Mouse (Mus musculus): Measurements from ENCODE around the gene Ehhadh. TPM values are rescaled to one million over a fixed set of nuclear protein-coding genes. Genes with fewer than 3 reads are reported as not detected.
"Not testable (repeated sequence)": the region's sequence is repeated elsewhere in the genome, so short reads cannot be mapped to it uniquely, and the experiment has no call there.

Ehhadh gene
- polyA plus RNA-seq, 1 experiment from 2014 or later, result 2.5 TPM

DNA sequence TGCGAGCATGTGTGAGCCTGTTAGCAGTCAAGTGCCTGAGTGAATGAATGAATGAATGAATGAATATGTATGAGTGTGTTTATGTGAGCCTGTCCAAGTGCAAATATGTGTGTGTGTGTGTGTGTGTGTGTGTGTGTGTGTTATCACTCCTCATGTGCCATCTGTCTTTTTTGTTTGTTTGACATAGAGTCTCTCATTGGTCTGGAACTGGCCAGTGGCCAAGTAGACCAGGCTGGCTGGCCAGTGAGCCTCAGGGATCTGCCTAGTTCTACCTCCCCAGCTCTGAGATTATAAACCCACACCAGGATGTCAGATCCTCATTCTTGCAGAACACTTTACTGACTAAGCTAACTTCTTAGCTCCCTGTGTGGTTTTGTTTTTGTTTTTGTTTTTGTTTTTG is 16.7 kb upstream of the Ehhadh start:
- 94% methylated on average over 1 of the region's 1 CpGs for WGBS
- TF ChIP-seq CTCF (IDR thresholded peaks at IDR 0.05) (no peak), EP300 (IDR thresholded peaks at IDR 0.05) (no peak)
- H3K4me2 ChIP-seq (replicated peaks; ENCODE audit: low read depth, low read length), result no peak overlapping the region
- no peaks in the 10 kb centered on the region for H3K27me3 ChIP-seq (replicated peaks; ENCODE audit: insufficient read depth, low read length)
- no peaks in the 10 kb centered on the region for H3K9me3 ChIP-seq (ENCODE audit: low read length)
- H3K4me1 ChIP-seq (ENCODE audit: insufficient read depth, low read depth, low read length), result no peaks in the 10 kb centered on the region
- ATAC-seq, result no peak
- peaks cover 5% of the 10 kb centered on the region; the same call in 1 of the 2 replicates for H3K36me3 ChIP-seq (ENCODE audit: insufficient read depth, low read length)
- H3K9ac ChIP-seq (replicated peaks; ENCODE audit: low read depth), result no peak overlapping the region
- H3K4me3 ChIP-seq (ENCODE audit: low read depth, low read length), result no peak overlapping the region
- DNase-seq (ENCODE audit: low spot score), result no peak
- no peak overlapping the region for H3K27ac ChIP-seq (ENCODE audit: low read length)

DNA sequence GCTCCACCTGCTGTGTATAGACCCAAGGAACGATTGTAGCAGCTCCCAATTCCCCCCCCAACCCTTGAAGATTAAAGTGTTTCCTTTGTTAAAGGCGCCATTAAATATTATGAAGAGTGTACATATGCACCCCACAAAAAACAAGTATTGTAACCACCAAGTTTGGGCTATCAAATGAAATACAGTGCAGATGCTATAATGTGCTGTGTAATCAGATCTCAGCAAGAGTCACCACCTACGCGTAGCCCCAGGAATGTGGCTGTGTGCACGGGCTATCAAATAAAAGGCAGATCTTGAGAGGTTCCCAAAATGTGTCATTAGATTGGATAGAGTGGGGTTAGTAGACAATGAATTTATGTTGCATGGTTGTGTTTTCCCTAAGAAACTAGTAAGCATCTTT is 7.5 kb upstream of the Ehhadh start:
- Histone ChIP-seq H3K27ac (ENCODE audit: low read length) (no peak overlapping the region), H3K4me3 (ENCODE audit: low read depth, low read length) (peak overlapping the region; percentile 73), H3K27me3 (replicated peaks; ENCODE audit: insufficient read depth, low read length) (no peaks in the 10 kb centered on the region), H3K9ac (replicated peaks; ENCODE audit: low read depth) (no peak overlapping the region), H3K9me3 (ENCODE audit: low read length) (no peaks in the 10 kb centered on the region), H3K36me3 (ENCODE audit: insufficient read depth, low read length) (no peaks in the 10 kb centered on the region), H3K4me2 (replicated peaks; ENCODE audit: low read depth, low read length) (peak overlapping the region; percentile 87), H3K4me1 (ENCODE audit: insufficient read depth, low read depth, low read length) (no peaks in the 10 kb centered on the region)
- DNase-seq (ENCODE audit: low spot score), result no peak
- 18% methylated on average over 5 of the region's 5 CpGs for WGBS
- no peak for ATAC-seq
- TF ChIP-seq CTCF (IDR thresholded peaks at IDR 0.05), result no peak
- no peak for TF ChIP-seq EP300 (IDR thresholded peaks at IDR 0.05)

DNA sequence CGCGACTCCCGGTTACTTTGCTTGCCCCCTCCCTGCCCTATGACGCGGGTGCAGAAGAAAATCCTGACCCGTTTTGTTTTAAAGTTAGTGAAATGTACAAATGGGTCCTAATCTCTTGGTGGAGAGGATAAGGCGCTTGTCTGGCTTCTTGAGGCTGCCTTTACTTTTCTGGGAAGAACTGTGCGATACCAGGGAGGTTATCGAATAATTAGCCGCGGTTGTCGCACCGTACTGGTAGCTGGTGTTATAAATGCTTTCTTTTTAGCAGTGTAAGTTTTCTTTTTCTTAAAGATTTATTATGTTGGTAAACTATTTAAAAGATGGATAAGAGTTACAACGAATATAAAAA is 7.1 kb upstream of the Ehhadh start:
- H3K9me3 ChIP-seq (ENCODE audit: low read length), result no peaks in the 10 kb centered on the region
- peak overlapping the region; percentile 80 for H3K27ac ChIP-seq (ENCODE audit: low read length)
- DNase-seq (ENCODE audit: low spot score) (no peak), ATAC-seq (no peak)
- TF ChIP-seq EP300 (IDR thresholded peaks at IDR 0.05) (no peak), CTCF (IDR thresholded peaks at IDR 0.05) (no peak)
- peak overlapping the region; percentile 87 for H3K4me2 ChIP-seq (replicated peaks; ENCODE audit: low read depth, low read length)
- no peaks in the 10 kb centered on the region for H3K36me3 ChIP-seq (ENCODE audit: insufficient read depth, low read length)
- H3K4me3 ChIP-seq (ENCODE audit: low read depth, low read length), result peak overlapping the region; percentile 73
- 1% methylated on average over 14 of the region's 14 CpGs for WGBS
- H3K27me3 ChIP-seq (replicated peaks; ENCODE audit: insufficient read depth, low read length), result no peaks in the 10 kb centered on the region
- no peaks in the 10 kb centered on the region for H3K4me1 ChIP-seq (ENCODE audit: insufficient read depth, low read depth, low read length)
- H3K9ac ChIP-seq (replicated peaks; ENCODE audit: low read depth), result peak overlapping the region; percentile 71

DNA sequence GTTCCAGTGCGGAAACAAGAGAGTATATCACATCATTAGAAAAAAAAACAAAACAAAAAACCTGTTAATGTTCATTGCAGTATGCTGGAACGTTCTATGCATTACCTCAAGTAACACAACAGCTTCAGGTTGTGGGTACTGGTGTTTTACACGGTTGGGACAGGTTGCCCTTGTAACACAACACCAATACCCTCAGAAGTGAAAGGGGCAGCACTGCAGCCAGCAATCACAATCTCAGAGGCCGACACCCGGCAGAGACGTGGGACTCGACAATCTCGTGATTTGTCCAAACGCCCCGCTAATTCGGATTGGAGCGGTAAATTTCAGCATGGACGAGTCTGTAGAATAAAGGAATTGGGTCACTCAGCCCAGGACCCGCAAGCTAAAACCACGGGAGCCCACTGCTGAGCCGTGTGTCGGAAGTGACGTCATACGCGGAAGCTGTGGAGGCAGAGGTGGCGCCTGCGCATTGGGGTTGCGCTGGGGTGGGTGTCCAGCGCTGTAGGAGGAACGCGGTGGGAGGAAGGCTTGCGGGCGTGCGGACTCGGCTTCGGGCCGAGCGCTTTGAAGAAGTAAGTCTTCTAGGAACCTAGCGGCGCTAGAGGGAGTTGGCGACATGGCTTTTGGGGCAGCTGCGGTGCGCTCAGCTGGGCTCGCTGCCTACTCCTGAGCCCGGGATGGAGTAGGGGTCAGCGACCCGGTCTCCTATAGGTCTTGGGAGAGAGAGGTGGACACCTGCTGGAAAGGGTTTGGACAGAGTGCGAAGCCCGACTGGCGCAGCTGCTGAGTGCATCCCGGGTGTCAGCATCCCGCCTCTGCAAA is 6.5 kb upstream of the Ehhadh start, which contains the start of gene Map3k13:
Map3k13 (plus strand) TSS at position 472 of the 822 bp plus-strand sequence.
- H3K27me3 ChIP-seq (replicated peaks; ENCODE audit: insufficient read depth, low read length), result no peaks in the 10 kb centered on the region
- TF ChIP-seq CTCF (IDR thresholded peaks at IDR 0.05) (peak; percentile 44; the same call in 1 of the 2 replicates), EP300 (IDR thresholded peaks at IDR 0.05) (no peak)
- H3K27ac ChIP-seq (ENCODE audit: low read length), result peak within 1 kb of the TSS; percentile 80
- H3K9ac ChIP-seq (replicated peaks; ENCODE audit: low read depth), result peak within 1 kb of the TSS; percentile 71
- 1% methylated on average over 47 of the region's 47 CpGs for WGBS
- no peaks in the 10 kb centered on the region for H3K9me3 ChIP-seq (ENCODE audit: low read length)
- peak; percentile 97 for DNase-seq (ENCODE audit: low spot score)
- peak; percentile 100 for ATAC-seq
- no peaks in the 10 kb centered on the region for H3K36me3 ChIP-seq (ENCODE audit: insufficient read depth, low read length)
- no peaks in the 10 kb centered on the region for H3K4me1 ChIP-seq (ENCODE audit: insufficient read depth, low read depth, low read length)
- H3K4me3 ChIP-seq (ENCODE audit: low read depth, low read length), result peak within 1 kb of the TSS; percentile 73
- H3K4me2 ChIP-seq (replicated peaks; ENCODE audit: low read depth, low read length), result peak within 1 kb of the TSS; percentile 87

DNA sequence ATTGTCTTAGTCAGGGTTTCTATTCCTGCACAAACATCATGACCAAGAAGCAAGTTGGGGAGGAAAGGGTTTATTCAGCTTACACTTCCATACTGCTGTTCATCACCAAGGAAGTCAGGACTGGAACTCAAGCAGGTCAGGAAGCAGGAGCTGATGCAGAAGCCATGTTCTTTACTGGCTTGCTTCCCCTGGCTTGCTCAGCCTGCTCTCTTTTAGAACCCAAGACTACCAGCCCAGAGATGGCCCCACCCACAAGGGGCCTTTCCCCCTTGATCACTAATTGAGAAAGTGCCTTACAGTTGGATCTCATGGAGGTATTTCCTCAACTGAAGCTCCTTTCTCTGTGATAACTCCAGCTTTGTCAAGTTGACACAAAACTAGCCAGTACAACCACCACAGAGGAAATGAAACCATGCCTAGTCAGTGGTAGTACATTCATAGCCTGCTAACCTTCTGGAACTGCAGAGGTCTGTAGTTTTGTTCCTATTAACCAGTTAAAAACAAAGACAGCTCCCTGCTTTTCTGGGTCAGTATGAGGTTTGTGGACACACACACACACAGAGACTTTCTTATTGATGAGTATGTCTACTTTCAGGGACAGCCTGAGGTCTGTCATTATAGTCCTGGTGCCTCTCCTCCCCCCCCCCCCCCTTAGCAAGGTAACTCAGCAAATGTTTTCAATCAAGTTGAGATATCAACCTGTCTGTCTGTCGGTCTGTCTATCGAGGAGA is 5.6 kb upstream of the Ehhadh start:
- peak overlapping the region; percentile 71; the same call in 1 of the 2 replicates for H3K9ac ChIP-seq (replicated peaks; ENCODE audit: low read depth)
- peak; percentile 12 for DNase-seq (ENCODE audit: low spot score)
- not testable (repeated sequence) for H3K27me3 ChIP-seq (replicated peaks; ENCODE audit: insufficient read depth, low read length); ATAC-seq; H3K4me1 ChIP-seq (ENCODE audit: insufficient read depth, low read depth, low read length); H3K36me3 ChIP-seq (ENCODE audit: insufficient read depth, low read length); H3K9me3 ChIP-seq (ENCODE audit: low read length)
- peak overlapping the region; percentile 73 for H3K4me3 ChIP-seq (ENCODE audit: low read depth, low read length)
- H3K4me2 ChIP-seq (replicated peaks; ENCODE audit: low read depth, low read length), result peak overlapping the region; percentile 87
- WGBS, result 27% methylated on average over 2 of the region's 2 CpGs
- H3K27ac ChIP-seq (ENCODE audit: low read length), result peak overlapping the region; percentile 80; the same call in 1 of the 2 replicates

DNA sequence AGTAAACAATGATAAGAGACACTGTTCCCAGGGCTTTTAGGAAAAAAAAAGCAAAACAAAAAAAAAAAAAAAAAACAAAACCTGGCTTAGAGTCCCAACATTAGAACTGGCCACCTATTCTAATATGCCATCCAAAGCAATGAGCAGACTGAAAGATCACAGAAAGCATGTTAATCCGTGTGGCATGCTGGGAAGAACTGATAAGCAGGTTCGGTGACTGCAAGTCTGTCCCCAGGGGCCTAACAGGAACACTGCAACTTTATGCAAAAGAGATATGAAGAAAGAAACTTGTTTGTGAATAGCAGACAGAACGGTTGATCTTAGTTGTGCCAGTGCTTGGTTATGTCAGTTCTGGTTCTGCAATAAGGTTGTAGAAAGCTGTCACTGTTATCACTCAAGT is 4.2 kb upstream of the Ehhadh start:
- DNase-seq (ENCODE audit: low spot score) (no peak), ATAC-seq (no peak)
- H3K4me2 ChIP-seq (replicated peaks; ENCODE audit: low read depth, low read length), result no peak overlapping the region
- peaks cover 3% of the 10 kb centered on the region; the same call in 1 of the 2 replicates for H3K4me1 ChIP-seq (ENCODE audit: insufficient read depth, low read depth, low read length)
- H3K4me3 ChIP-seq (ENCODE audit: low read depth, low read length), result no peak overlapping the region
- no peaks in the 10 kb centered on the region for H3K9me3 ChIP-seq (ENCODE audit: low read length)
- no peaks in the 10 kb centered on the region for H3K27me3 ChIP-seq (replicated peaks; ENCODE audit: insufficient read depth, low read length)
- WGBS, result 47% methylated on average over 3 of the region's 3 CpGs
- H3K36me3 ChIP-seq (ENCODE audit: insufficient read depth, low read length), result no peaks in the 10 kb centered on the region
- no peak overlapping the region for H3K27ac ChIP-seq (ENCODE audit: low read length)
- no peak overlapping the region for H3K9ac ChIP-seq (replicated peaks; ENCODE audit: low read depth)
- TF ChIP-seq CTCF (IDR thresholded peaks at IDR 0.05), result no peak
- no peak for TF ChIP-seq EP300 (IDR thresholded peaks at IDR 0.05)
